In genomic region chr5:110023273-110023672, GRCm38 (mm10) we compare ENCODE assay signal across 9 mouse cellular contexts. TPM values are rescaled to one million over a fixed set of nuclear protein-coding genes. Genes with fewer than 3 reads are reported as not detected.
DNase-seq lines count a peak whose midpoint lies in the region; ATAC-seq lines count a peak whose summit lies in the region.
"Had no signal": no experiment of that assay in that cellular context is flagged by ENCODE, and none has a peak within 500 bp of the region (broad histone marks: within the 10 kb centered on the region; RNA-seq: fewer than 3 reads in every experiment).

No protein-coding gene starts in this region.

- peak overlapping the region; percentile 20; the same call in 1 of the 2 replicates for H3K4me3 ChIP-seq in embryonic facial prominence, embryonic 14.5 days (ENCODE audit: low read depth, low read length)
- H3K4me3 ChIP-seq in limb, embryonic 10.5 days, result no peak overlapping the region
- peak overlapping the region; percentile 2; the same call in 1 of the 2 replicates for H3K4me3 ChIP-seq in neural tube, embryonic 14.5 days (ENCODE audit: low read depth, low read length)

- 50% methylated on average over 9 of the region's 9 CpGs for WGBS in embryonic facial prominence, embryonic 14.5 days
- WGBS in limb, embryonic 10.5 days, result 56% methylated on average over 9 of the region's 9 CpGs
- WGBS in neural tube, embryonic 14.5 days, result 60% methylated on average over 9 of the region's 9 CpGs

- no peaks in the 10 kb centered on the region for H3K36me3 ChIP-seq in embryonic facial prominence, embryonic 14.5 days (ENCODE audit: control insufficient read depth, insufficient read depth, low read length)
- H3K36me3 ChIP-seq in limb, embryonic 10.5 days, result no peaks in the 10 kb centered on the region
- no peaks in the 10 kb centered on the region for H3K36me3 ChIP-seq in neural tube, embryonic 14.5 days (ENCODE audit: control insufficient read depth, insufficient read depth, low read length)

- no peaks in the 10 kb centered on the region for H3K4me1 ChIP-seq in embryonic facial prominence, embryonic 14.5 days (ENCODE audit: control insufficient read depth, insufficient read depth, low read length)
- H3K4me1 ChIP-seq in limb, embryonic 10.5 days, result no peaks in the 10 kb centered on the region
- no peaks in the 10 kb centered on the region for H3K4me1 ChIP-seq in neural tube, embryonic 14.5 days (ENCODE audit: control insufficient read depth, insufficient read depth, low read length)

- ATAC-seq in embryonic facial prominence, embryonic 14.5 days (ENCODE audit: low read depth), result peak; percentile 80
- peak; percentile 21; the same call in 1 of the 2 replicates for ATAC-seq in neural tube, embryonic 14.5 days (ENCODE audit: low read depth)

- H3K9me3 ChIP-seq in embryonic facial prominence, embryonic 14.5 days (ENCODE audit: control insufficient read depth, low read length), result no peaks in the 10 kb centered on the region
- no peaks in the 10 kb centered on the region for H3K9me3 ChIP-seq in limb, embryonic 10.5 days (replicated peaks)
- H3K9me3 ChIP-seq in neural tube, embryonic 14.5 days (ENCODE audit: control insufficient read depth, low read length), result no peaks in the 10 kb centered on the region

- H3K27me3 ChIP-seq in embryonic facial prominence, embryonic 14.5 days (replicated peaks; ENCODE audit: control insufficient read depth, insufficient read depth, low read length), result no peaks in the 10 kb centered on the region
- no peaks in the 10 kb centered on the region for H3K27me3 ChIP-seq in limb, embryonic 10.5 days (ENCODE audit: low read depth, poor library complexity, severe bottlenecking)
- H3K27me3 ChIP-seq in neural tube, embryonic 14.5 days (ENCODE audit: control insufficient read depth, insufficient read depth, low read length), result no peaks in the 10 kb centered on the region

- no peak overlapping the region for H3K27ac ChIP-seq in embryonic facial prominence, embryonic 14.5 days (replicated peaks; ENCODE audit: low read depth, low read length)
- H3K27ac ChIP-seq in limb, embryonic 10.5 days, result peak overlapping the region; percentile 43; the same call in 1 of the 2 replicates
- no peak overlapping the region for H3K27ac ChIP-seq in neural tube, embryonic 14.5 days (ENCODE audit: low read depth, low read length)

- DNase-seq in left cerebral cortex, postnatal 4 days, result peak; percentile 2
- DNase-seq in left cerebral cortex, postnatal 14 days (ENCODE audit: low spot score in 2 of 2), result no peak
- DNase-seq in embryonic facial prominence, embryonic 14.5 days (ENCODE audit: low spot score), result peak; percentile 55
- no peak for DNase-seq in limb, embryonic 10.5 days (ENCODE audit: low spot score)
- no peak for DNase-seq in ovary, postnatal 36 days (ENCODE audit: low spot score)
- DNase-seq in cerebellum, adult 11 months, result no peak
- DNase-seq in cerebellum, adult 18-20 months, result no peak
- DNase-seq: gastrocnemius, postnatal 25 days had no signal

- peak overlapping the region; percentile 45; the same call in 1 of the 2 replicates for H3K9ac ChIP-seq in embryonic facial prominence, embryonic 14.5 days (ENCODE audit: low read depth, low read length)
- H3K9ac ChIP-seq in neural tube, embryonic 14.5 days (replicated peaks; ENCODE audit: low read depth, low read length), result no peak overlapping the region

- intact Hi-C loops in left cerebral cortex, postnatal 4 days (cut with DNase I), result no loop called here
- intact Hi-C loops in left cerebral cortex, postnatal 14 days (cut with DNase I), result loop anchor here (10.0 kb wide), 1 partner anchor 418 kb away; no protein-coding TSS in a partner anchor

- peak overlapping the region; percentile 36 for H3K4me2 ChIP-seq in embryonic facial prominence, embryonic 14.5 days (ENCODE audit: low read depth, low read length)
- peak overlapping the region; percentile 12; the same call in 1 of the 2 replicates for H3K4me2 ChIP-seq in neural tube, embryonic 14.5 days (ENCODE audit: low read depth, low read length)

RNA-seq across cellular contexts. Expression of gene Zfp932, which starts 27.0 kb away (rescaled TPM):
- 10 to 100 TPM; 59.9 to 76.3 TPM for total RNA-seq in left cerebral cortex, postnatal 4 days (2021)
- total RNA-seq in left cerebral cortex, postnatal 14 days (2021), result 10 to 100 TPM; 43.9 to 55.7 TPM
- polyA plus RNA-seq in embryonic facial prominence, embryonic 14.5 days (2014; fragmentation: Nextera tagmentation; extraction: Ambion mirVana), result 19.3 and 21.3 TPM in 2 replicates
- polyA plus RNA-seq in limb, embryonic 10.5 days (2016; fragmentation: Nextera tagmentation; extraction: Ambion mirVana), result 20.9 and 24.6 TPM in 2 replicates
- polyA plus RNA-seq in neural tube, embryonic 14.5 days (2014; fragmentation: Nextera tagmentation; extraction: Ambion mirVana), result 29.8 and 30.8 TPM in 2 replicates

RNA-seq across cellular contexts. Expression of gene Gm17655, which starts 49.0 kb away (rescaled TPM):
- total RNA-seq in left cerebral cortex, postnatal 4 days (2021), result 1 to 10 TPM; 7.0 to 9.2 TPM
- 10 to 100 TPM in 1 of 2 experiments, 1 to 10 TPM in 1; 4.2 to 10.7 TPM for total RNA-seq in left cerebral cortex, postnatal 14 days (2021)
- 2.1 and 3.6 TPM in 2 replicates for polyA plus RNA-seq in embryonic facial prominence, embryonic 14.5 days (2014; fragmentation: Nextera tagmentation; extraction: Ambion mirVana)
- polyA plus RNA-seq in limb, embryonic 10.5 days (2016; fragmentation: Nextera tagmentation; extraction: Ambion mirVana), result 5.6 and 7.0 TPM in 2 replicates
- 5.3 and 7.5 TPM in 2 replicates for polyA plus RNA-seq in neural tube, embryonic 14.5 days (2014; fragmentation: Nextera tagmentation; extraction: Ambion mirVana)

Comparison
In these comparisons a context has a peak if more than half of its experiments do, and no peak if none do; other contexts are left out.
1. DNase-seq: peak in left cerebral cortex, postnatal 4 days (single experiment) and embryonic facial prominence, embryonic 14.5 days (single experiment); none in left cerebral cortex, postnatal 14 days (0 of 2), limb, embryonic 10.5 days (single experiment), ovary, postnatal 36 days (single experiment), cerebellum, adult 11 months (single experiment) and cerebellum, adult 18-20 months (0 of 2).